Mouse (Mus musculus) G1E (cell line): ENCODE data around the gene Heatr5a.

ENCODE experiments used
- CTCF ChIP-seq: IDR thresholded peaks from 2 replicates; pipeline ENCODE4 v1.5.1; 2012; ENCODE audit warnings: low read depth, low read length, inconsistent platforms, mixed read lengths
- GATA1 ChIP-seq: IDR thresholded peaks from 2 replicates; pipeline ENCODE4 v1.6.1; 2012; ENCODE audit warnings: borderline replicate concordance, low read length, inconsistent platforms, mixed read lengths
- GATA2 ChIP-seq: IDR thresholded peaks from 2 replicates; pipeline ENCODE4 v1.6.1; 2012; ENCODE audit warnings: low read depth, low read length, inconsistent platforms, borderline replicate concordance
- POLR2AphosphoS5 ChIP-seq: IDR thresholded peaks from 2 replicates; pipeline ENCODE4 v1.6.1; 2012; ENCODE audit warnings: low read depth, low read length, inconsistent platforms; ENCODE audit not compliant: insufficient replicate concordance
- TAL1 ChIP-seq: conservative IDR thresholded peaks from 2 replicates; pipeline ENCODE4 v1.6.1; 2012; ENCODE audit warnings: low read depth, low read length, inconsistent platforms, mixed read lengths

- no peak for TF ChIP-seq CTCF
- TF ChIP-seq GATA2: no peak
- no peak for TF ChIP-seq GATA1
- TF ChIP-seq POLR2AphosphoS5: no peak
- no peak for TF ChIP-seq TAL1
These were observed 24.8 kb upstream of the Heatr5a start for GRCm38 (mm10) chr12:51995738-51996536.
